Mouse (Mus musculus) heart, adult 8-10 months (tissue): ENCODE measurements at regions not wholly inside any gene's neighbourhood (a gene's known extent, or its start where the extent isn't known, plus 50 kb on each side); places are given as distances from the start of the nearest gene placed in this dataset.

Experiments used
- DNase-seq: peaks from one replicate; pipeline ENCODE4 v3.0.0; 2022; ENCODE audit warnings: low spot score

DNA sequence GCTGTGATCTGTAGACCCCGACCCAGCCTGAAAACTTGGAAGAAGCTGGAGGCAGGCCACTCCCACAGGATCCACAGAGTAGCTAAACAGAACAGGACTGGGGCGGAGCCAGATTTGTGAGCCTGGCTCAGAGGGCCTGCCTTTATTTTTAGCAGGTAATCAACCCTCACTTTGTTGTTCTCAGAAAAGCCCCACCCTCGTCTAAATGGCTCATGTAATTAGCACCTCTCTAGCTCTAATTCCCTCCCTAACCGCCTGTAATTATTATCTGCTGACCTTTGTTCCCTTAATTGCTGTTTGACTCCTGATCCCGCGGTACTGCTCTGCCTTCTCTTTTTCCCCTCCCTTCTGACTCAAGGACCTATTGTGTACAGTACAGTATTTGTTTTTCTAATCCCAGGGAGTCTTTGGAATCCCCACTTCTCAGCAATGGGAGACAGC, 95.6 kb upstream of the Bdnf start:
- no peak for DNase-seq

DNA sequence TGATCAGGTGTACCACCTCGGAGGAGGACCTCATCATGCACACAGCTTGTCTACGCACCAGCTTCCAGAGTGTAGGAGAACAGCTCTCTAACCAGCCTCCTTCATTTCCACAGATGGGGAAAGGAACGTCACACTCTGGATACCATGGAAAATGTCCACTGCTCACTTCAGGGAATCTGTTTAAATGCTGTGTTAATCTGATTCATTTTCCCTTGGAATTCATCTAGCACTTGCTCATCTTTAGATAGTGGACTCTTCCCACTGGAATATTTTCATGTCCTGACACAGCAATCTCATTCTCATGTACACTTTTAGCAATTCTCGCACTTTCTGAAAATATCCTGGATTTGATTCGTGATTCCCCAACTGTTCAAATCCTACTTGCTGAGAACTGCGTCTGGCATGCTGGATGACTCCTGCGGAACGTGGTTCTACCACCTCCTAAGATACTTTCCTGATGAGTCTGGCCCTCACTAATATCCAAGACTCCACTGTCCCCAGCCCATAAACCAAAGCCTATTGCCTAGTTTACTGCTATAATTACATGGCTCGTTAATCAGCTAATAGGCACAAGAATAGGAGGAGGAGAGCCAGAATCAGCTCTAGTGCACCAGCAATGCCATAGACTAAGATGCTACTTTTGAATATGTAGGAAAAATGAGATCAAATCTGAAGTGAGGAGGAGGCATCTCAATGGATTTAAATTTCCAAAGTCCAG, 56.0 kb upstream of the Bdnf start:
- no peak for DNase-seq

DNA sequence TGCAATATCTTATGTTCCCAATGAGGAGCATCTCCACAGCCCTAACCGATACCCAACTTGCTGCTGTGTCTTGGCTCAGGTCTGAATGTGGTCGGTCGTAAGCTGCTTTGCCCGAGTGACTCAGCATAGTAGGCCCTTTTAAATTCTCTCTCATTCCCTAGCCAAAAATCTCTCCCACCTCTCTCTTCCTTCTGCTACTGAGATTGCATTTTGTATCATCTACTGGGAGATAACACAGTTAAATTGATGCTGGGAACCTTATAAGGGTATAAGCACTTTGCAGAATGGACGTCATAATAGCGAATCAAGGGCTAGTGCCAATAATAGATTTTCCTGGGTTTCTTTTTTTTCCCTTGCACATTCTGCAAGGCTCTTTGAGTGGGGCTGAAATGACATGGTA, 54.8 kb upstream of the Bdnf start:
- DNase-seq, result no peak

DNA sequence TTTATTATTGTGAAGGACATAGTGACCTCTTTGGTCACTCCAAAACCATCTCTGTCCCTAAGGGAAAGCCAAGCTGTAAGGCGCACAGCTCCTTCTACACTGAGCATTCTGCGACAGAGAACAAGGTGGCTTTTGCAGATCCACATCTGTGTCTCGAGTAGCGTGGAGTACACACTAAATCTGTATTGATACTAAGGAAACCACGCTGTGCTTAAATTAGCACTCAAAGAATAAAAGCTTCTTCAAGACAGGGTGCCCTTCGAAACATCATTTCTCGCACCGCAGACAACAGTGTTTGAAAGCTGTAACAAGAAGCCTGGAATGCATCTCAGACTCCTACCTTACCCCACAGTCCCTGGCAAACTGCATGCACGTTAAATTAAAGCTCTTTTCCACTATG, 52.9 kb upstream of the Bdnf start:
- DNase-seq, result no peak
